Mouse (Mus musculus) midbrain, postnatal 0 days (tissue): ENCODE results near the gene Grid2. TPM values are rescaled to one million over a fixed set of nuclear protein-coding genes. Genes with fewer than 3 reads are reported as not detected.

Experiments
- ATAC-seq: fragments of 200-750 bp; cut with Nextera tagmentation; 2 replicates; pipeline ENCODE4 v1.8.0; 2017; ENCODE audit warnings: moderate number of reproducible peaks, mild to moderate bottlenecking, moderate TSS enrichment, moderate library complexity; ENCODE audit not compliant: low FRiP score
- DNase-seq: peaks from one replicate; pipeline ENCODE4 v3.0.0-alpha.2; 2015; ENCODE audit warnings: low spot score
- H3K27ac ChIP-seq: fragments of 300-500 bp; sonication (generic); 2 replicates; pipeline ENCODE4 v1.5.1; 2014; ENCODE audit warnings: low read depth, mild to moderate bottlenecking, low read length, mixed read lengths
- H3K27me3 ChIP-seq: fragments of 300-500 bp; sonication (generic); 2 replicates; pipeline ENCODE4 v1.6.1; 2014; ENCODE audit warnings: low read length, control low read depth, mixed read lengths; ENCODE audit not compliant: insufficient read depth
- H3K36me3 ChIP-seq: fragments of 300-500 bp; sonication (generic); 2 replicates; pipeline ENCODE4 v1.6.1; 2014; ENCODE audit warnings: low read length, control low read depth, mixed read lengths; ENCODE audit not compliant: insufficient read depth
- H3K4me1 ChIP-seq: fragments of 300-500 bp; sonication (generic); 2 replicates; pipeline ENCODE4 v1.6.1; 2014; ENCODE audit warnings: mild to moderate bottlenecking, control low read depth, antibody characterized with exemption, low read length, mixed read lengths; ENCODE audit not compliant: insufficient read depth
- H3K4me2 ChIP-seq: fragments of 300-500 bp; sonication (generic); 2 replicates; pipeline ENCODE4 v1.6.1; 2014; ENCODE audit warnings: low read depth, mild to moderate bottlenecking, low read length, mixed read lengths; ENCODE audit not compliant: poor library complexity, severe bottlenecking
- H3K4me3 ChIP-seq: fragments of 300-500 bp; sonication (generic); 2 replicates; pipeline ENCODE4 v1.5.1; 2014; ENCODE audit warnings: low read depth, mild to moderate bottlenecking, low read length, moderate library complexity
- H3K9ac ChIP-seq: fragments of 300-500 bp; sonication (generic); replicated peaks from 2 replicates; pipeline ENCODE4 v1.6.1; 2014; ENCODE audit warnings: mild to moderate bottlenecking, low read length, moderate library complexity, mixed read lengths; ENCODE audit not compliant: poor library complexity, severe bottlenecking
- H3K9me3 ChIP-seq: fragments of 300-500 bp; sonication (generic); 2 replicates; pipeline ENCODE4 v1.6.1; 2016; ENCODE audit warnings: low read length, control low read depth
- CTCF ChIP-seq: IDR thresholded peaks from 2 replicates; pipeline ENCODE4 v1.5.1; 2016; ENCODE audit warnings: antibody characterized with exemption, mild to moderate bottlenecking
- WGBS: fragments of 180-500 bp; shearing (Covaris S2); extraction: QIAGEN DNeasy Blood & Tissue Kit; methylation state at CpG from one replicate; pipeline ENCODE4 v1.1.7; 2014; 5-methylcytosine and 5-hydroxymethylcytosine counted together
- polyA plus RNA-seq: library from polyadenylated mRNA; unstranded; fragments of >200 nt; fragmentation: Nextera tagmentation; extraction: Ambion mirVana; gene quantifications from 2 replicates; pipeline ENCODE4 v1.2.1, GENCODE M21; 2015
- total RNA-seq: library from RNA; depleted of rRNA; stranded (reverse); fragments of >200 nt; gene quantifications from 2 replicates; pipeline ENCODE4 v1.2.3, GENCODE M21; 2014

Gene Grid2
- total and polyA plus RNA-seq, 2 experiments from 2014 or later: 15.3 to 44.8 TPM

DNA sequence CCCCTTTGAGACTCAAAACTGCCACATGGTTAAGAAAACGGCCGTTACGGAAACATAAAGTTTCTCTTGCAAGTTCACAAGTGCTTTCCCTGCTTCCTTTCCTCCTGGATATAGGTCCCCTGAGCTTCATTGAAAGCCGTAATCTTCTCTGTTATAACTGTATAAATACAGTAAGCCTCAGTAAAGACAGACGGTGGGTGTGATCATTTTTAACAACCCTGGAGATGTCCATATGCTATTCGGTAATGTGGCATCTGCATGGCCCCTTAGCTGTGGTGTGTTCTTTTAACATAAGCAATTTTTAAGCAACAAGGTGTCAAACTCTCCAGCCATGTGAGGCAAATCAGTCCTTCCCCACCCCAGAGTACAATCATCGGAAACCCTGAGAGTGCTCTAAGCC lies 892.9 kb downstream of the Grid2 start:
- no peak for ATAC-seq
- TF ChIP-seq CTCF: no peak
- no peaks in the 10 kb centered on the region for H3K9me3 ChIP-seq
- H3K9ac ChIP-seq: no peak overlapping the region
- 87% methylated on average over 7 of the region's 7 CpGs for WGBS
- no peak overlapping the region for H3K27ac ChIP-seq
- H3K36me3 ChIP-seq: no peaks in the 10 kb centered on the region
- H3K4me2 ChIP-seq: no peak overlapping the region
- no peaks in the 10 kb centered on the region for H3K27me3 ChIP-seq
- no peak overlapping the region for H3K4me3 ChIP-seq
- H3K4me1 ChIP-seq: no peaks in the 10 kb centered on the region
- peak; percentile 5 for DNase-seq

DNA sequence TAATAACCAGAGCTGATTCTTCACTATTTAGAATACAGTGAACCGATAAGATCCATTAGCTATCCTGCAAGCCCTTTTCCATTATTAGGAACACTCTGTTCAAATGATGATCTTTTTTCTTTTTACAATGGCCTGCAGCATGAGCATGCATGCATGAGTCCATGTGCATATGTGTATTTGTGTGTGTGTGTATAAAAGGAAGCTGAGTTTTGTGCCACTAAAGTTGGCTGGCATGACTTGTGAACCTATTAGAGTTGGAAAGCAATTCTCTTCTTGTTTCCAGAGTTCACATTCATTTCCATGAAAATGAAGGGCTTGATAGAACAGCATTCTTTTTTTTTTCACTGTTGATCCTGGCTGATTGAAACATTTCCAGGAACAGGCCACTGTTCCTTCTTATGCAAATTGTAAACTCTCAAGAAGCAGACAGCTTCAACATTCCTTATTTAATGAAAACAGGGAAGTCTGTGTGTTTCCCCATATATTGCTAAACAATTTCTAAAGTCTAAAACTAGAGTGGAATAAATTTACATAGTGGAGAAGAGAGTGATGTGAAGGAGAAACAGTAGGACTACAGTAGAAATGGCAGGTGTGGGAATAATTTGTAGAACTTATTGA lies 919.4 kb downstream of the Grid2 start:
- DNase-seq (peak; percentile 5), ATAC-seq (no peak)
- no peak overlapping the region for H3K4me3 ChIP-seq
- H3K27ac ChIP-seq: no peak overlapping the region
- H3K9ac ChIP-seq: no peak overlapping the region
- H3K36me3 ChIP-seq: no peaks in the 10 kb centered on the region
- H3K27me3 ChIP-seq: no peaks in the 10 kb centered on the region
- no peaks in the 10 kb centered on the region for H3K4me1 ChIP-seq
- H3K4me2 ChIP-seq: no peak overlapping the region
- H3K9me3 ChIP-seq: no peaks in the 10 kb centered on the region
- no peak for TF ChIP-seq CTCF
- 65% methylated on average over 1 of the region's 1 CpGs for WGBS

DNA sequence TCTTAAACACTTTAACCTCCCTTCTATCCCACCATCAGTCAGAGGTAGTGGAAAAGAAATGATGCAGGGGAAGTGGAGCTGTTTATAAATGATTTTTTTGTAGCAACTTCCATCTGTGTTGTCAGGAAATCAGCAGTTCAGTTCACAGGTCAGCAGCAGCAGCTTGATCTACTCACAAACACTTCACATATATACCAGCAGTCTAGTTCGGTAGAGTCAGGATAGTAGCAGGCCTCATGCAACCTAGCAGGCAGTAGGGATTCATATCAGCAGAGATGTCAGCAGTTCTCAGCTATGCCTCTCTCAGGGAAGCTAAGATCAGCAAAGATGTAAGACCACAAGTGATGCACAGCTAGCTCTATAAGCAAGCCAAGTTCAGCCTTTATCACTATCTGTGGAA lies 938.0 kb downstream of the Grid2 start:
- TF ChIP-seq CTCF: no peak
- DNase-seq (no peak), ATAC-seq (no peak)
- H3K4me3 ChIP-seq: no peak overlapping the region
- WGBS: 83% methylated on average over 1 of the region's 1 CpGs
- H3K36me3 ChIP-seq: no peaks in the 10 kb centered on the region
- no peak overlapping the region for H3K9ac ChIP-seq
- H3K4me1 ChIP-seq: no peaks in the 10 kb centered on the region
- 0 out of 2 replicates have a peak, but pooled peaks cover 4% of the 10 kb centered on the region for H3K9me3 ChIP-seq
- H3K4me2 ChIP-seq: no peak overlapping the region
- no peak overlapping the region for H3K27ac ChIP-seq
- no peaks in the 10 kb centered on the region for H3K27me3 ChIP-seq

DNA sequence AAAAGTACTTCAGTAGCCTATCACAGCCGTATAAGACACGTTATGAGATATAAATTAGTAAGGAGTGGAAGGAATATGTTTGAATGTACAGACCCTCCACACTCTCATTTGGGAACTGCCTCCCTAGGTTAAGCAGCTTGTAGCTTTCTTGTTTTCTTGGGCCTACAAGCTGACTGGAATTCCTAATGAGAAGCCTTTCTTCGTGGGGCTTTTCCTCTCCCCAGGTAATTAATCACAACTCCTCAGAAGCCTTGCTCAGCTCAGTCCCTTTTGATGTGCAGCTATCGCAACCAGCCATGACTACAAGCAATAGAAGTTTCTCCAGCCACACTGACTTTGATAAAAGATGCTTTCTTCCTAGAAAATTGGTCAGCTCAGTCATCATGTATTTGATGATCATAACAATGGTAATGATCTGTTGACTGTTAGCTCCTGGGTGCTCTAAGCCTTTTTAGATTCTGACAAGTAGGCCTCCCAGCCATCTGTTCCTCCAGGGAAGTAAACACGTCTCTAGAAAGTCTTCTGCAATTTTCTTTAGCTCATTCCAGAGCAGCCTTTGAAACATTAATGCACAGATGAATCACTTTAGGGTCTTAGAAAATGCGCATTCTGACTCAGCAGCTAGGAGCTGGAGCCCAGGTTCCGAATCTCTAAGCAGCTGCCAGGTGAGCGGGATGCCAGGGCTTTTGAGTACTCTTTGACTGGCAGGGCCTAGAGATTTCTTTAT lies 946.9 kb downstream of the Grid2 start:
- H3K27me3 ChIP-seq: no peaks in the 10 kb centered on the region
- no peaks in the 10 kb centered on the region for H3K4me1 ChIP-seq
- H3K9me3 ChIP-seq: no peaks in the 10 kb centered on the region
- WGBS: 19% methylated on average over 8 of the region's 8 CpGs
- H3K36me3 ChIP-seq: no peaks in the 10 kb centered on the region
- DNase-seq (peak; percentile 40), ATAC-seq (0 out of 2 replicates have a peak, but pooled peaks have one; percentile 16)
- H3K9ac ChIP-seq: no peak overlapping the region
- H3K4me2 ChIP-seq: no peak overlapping the region
- no peak overlapping the region for H3K27ac ChIP-seq
- no peak for TF ChIP-seq CTCF
- H3K4me3 ChIP-seq: no peak overlapping the region

DNA sequence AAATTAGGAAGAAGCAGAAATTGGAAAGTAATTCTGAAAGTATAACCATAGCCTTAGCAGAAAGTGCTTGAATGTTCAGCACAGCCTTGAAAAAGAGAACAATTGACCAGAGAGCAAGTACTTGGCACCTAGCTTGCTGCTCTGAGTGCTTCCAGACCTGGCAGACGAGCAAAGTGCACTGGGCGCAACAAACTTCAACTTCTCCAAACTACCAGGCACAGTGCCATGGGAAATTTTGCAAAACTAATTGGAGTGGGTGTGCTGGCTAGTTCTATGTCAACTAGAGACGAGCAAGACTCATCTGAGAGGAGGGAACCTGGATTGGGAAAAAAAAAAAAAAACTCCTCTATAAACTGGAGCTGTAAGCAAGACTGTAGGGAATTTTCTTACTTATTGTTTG lies 980.7 kb downstream of the Grid2 start:
- ATAC-seq (no peak), DNase-seq (peak; percentile 49)
- 72% methylated on average over 3 of the region's 3 CpGs for WGBS

DNA sequence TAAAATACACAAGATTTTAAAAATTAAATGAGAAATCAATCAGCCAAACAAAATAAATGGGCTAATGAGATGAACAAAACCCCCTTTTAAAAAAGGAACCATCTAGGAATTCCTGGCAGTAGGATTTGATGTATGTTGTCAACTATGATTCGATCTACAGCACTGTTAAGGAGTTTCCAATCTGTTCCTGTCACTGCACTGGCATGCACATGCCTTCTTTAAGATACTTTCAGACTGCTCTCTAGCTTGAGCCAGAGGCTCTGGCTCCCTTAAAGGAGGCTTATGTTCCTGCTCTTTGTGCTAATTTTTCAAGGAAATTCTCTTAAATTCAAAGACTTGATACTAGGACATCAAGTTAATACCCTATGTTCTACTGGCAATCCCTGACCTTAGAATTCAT lies 984.9 kb downstream of the Grid2 start:
- TF ChIP-seq CTCF: no peak
- 72% methylated on average over 1 of the region's 1 CpGs for WGBS
- H3K4me2 ChIP-seq: no peak overlapping the region
- no peak for ATAC-seq
- H3K36me3 ChIP-seq: no peaks in the 10 kb centered on the region
- no peak overlapping the region for H3K9ac ChIP-seq
- no peak for DNase-seq
- no peak overlapping the region for H3K4me3 ChIP-seq
- no peak overlapping the region for H3K27ac ChIP-seq
- H3K27me3 ChIP-seq: no peaks in the 10 kb centered on the region
- no peaks in the 10 kb centered on the region for H3K4me1 ChIP-seq
- H3K9me3 ChIP-seq: no peaks in the 10 kb centered on the region

More for the DNA sequence above, 980.7 kb downstream of the Grid2 start:
- H3K9ac ChIP-seq: no peak overlapping the region
- no peaks in the 10 kb centered on the region for H3K27me3 ChIP-seq
- no peak for TF ChIP-seq CTCF
- no peaks in the 10 kb centered on the region for H3K9me3 ChIP-seq
- H3K36me3 ChIP-seq: no peaks in the 10 kb centered on the region
- H3K4me2 ChIP-seq: no peak overlapping the region
- H3K4me1 ChIP-seq: no peaks in the 10 kb centered on the region
- no peak overlapping the region for H3K27ac ChIP-seq
- H3K4me3 ChIP-seq: no peak overlapping the region
